Mouse (Mus musculus) c-Kit-negative CD71-positive TER-119-positive erythroid progenitor cells, embryonic 14.5 days (primary cell): Measurements from ENCODE around the gene Tmcc3.
A peak's percentile ranks its signal among the peaks of the same experiment; 100 is the strongest.
"Not testable (repeated sequence)": the region's sequence is repeated elsewhere in the genome, so short reads cannot be mapped to it uniquely, and the experiment has no call there.

Experiments used
- DNase-seq: peaks from one replicate; pipeline ENCODE4 v3.0.0-alpha.2; 2013; ENCODE audit warnings: low read depth, low spot score

Tmcc3 gene

DNA sequence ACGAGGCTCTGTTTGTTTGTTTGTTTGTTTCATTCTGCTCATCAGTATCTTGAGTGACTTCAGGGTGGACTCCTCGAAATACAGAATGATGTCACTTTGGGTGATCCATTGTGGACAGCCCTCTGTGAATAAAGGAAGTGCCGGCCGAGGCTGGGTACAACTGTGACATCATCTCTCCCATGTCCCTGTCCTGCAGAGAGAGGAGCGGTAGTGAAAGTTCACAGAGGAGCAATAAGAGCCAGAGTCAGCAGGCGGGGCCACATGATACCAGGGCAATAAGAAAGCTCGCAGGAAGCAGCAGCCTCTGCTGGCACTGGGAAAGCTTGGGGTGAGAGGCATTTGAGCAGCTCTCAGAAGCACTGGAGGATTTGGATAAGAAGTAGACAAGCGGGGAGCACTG is 264.2 kb downstream of the Tmcc3 start:
- no peak for DNase-seq

DNA sequence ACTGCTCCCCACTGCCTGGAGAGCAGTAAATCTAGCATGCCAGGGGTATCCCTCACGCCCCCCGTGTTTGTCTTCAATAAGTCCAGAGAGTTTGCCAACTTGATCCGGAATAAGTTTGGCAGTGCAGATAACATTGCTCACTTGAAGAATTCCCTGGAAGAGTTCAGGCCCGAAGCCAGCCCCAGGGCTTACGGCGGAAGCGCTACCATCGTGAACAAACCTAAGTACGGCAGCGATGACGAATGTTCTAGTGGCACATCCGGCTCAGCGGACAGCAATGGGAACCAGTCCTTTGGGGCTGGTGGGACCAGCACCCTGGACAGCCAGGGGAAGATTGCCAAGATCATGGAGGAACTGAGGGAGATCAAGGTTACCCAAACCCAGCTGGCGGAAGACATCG is 267.1 kb downstream of the Tmcc3 start:
- no peak for DNase-seq

DNA sequence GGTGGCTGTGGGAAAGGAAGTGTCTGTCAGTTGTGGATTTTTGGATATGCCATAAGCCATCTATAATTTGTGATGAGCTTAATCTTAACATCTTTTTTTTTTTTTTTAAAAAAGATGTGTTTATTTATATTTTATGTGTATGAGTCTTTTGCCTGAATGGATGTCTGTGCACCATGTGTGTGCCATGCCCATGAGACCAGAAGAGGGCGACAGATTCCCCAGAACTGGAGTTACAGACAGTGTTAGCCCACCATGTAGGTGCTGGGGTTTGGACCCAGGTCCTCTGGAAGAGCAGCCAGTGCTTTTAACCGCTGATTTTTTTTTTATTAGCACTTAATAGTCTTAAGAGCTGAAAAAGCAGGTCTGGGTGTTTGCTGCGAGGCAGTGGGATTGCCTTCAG is 269.6 kb downstream of the Tmcc3 start:
- DNase-seq, result no peak

DNA sequence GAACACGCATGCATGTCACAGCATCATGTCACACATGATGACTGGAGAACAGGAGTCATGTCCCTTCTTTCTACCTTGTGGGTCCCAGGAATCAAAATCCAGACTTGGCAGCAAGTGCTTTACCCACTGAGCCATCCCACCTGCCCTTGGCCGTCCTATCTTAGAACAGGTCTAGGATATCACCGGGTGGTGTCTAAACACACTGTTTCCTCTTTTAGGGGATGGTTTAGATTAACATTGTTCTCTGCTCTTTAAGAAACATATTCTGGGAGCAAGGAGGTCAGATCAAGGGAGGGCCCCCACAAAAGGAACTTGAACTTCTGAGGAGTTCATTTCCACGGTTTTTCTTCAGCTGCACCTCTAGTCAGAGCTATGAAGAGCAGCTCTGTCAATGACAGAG is 272.0 kb downstream of the Tmcc3 start:
- DNase-seq, result no peak

DNA sequence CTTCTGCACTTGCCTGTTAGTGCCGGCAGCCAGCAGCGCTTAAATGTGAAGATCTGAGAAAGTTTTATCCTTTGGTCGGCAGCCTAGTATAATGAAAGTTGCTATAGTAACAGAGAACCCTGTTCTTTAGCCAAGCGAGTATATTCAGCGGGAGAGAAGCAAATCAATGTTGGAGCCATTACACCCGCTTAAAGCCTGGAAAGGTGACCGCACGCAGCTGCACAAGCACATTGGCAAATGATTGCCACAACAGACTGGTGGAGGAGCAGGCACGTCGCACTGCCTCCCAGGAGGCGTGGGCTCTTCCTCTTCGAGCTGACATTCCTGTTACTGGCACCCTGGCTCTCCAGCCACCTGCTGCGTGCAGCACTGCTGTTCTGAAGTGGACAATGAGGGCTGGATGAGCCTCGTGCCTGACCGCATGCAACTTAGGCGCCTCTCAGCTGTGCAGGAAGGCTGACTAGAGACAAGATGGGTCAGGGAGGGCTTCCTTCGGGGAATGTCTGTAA is 273.2 kb downstream of the Tmcc3 start:
- DNase-seq, result no peak

DNA sequence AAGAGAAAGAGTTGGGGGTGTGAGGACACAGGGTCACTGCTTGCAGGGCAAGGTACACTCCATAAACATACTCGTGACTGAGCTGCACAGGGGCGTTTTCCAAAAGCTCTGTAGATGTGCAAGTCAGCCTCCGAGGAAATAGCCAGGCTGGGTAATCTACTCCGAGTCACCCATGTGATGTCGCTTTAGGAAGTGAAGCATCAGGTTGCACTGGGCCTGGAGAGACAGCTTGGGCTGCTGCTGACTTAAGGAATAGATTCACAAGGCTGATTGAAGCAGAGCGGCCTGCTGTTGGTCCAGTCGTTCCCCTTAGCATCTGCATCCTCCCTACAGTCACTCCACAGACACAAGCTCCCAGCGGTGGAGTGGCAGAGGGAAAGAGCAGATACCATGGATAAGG is 274.1 kb downstream of the Tmcc3 start:
- DNase-seq, result no peak

DNA sequence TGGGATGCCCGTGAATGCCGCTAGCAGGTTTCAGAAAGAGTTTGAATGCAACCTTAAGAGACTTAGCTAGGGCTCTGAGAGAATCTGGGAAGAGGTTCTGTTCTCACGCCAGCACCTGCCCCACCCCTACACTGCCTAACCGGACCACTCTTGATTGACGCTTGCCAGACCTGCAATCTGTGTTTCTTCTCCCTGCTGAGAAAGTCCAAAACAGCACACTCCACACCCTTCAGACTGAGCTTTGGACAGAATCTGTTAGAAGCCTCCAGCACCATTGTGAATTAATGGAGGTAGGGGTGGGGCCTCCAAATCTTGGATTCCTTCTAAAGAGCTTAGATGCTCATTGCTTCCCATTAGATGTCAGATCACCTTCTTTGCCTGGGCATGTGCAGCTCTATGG is 277.2 kb downstream of the Tmcc3 start:
- DNase-seq, result no peak

DNA sequence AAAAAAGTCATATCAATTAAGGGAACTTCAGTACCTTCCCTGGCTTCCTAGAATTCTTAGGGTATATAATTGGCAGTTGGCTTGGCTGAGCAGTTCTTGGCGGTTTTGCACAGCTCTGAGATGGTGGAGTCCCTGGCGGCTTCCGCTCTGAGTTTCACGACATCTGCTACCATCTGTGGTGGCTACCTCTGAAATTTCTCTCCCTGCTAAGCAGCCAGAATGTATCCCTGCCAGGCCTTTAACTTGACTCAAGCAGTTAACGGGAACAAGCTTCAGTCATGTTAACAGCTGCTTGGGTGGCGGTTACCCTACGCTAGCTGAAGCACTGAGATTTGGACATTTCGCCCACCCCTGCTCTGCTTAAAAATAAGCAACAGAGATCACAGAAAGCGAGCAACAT is 284.0 kb downstream of the Tmcc3 start:
- DNase-seq, result no peak

DNA sequence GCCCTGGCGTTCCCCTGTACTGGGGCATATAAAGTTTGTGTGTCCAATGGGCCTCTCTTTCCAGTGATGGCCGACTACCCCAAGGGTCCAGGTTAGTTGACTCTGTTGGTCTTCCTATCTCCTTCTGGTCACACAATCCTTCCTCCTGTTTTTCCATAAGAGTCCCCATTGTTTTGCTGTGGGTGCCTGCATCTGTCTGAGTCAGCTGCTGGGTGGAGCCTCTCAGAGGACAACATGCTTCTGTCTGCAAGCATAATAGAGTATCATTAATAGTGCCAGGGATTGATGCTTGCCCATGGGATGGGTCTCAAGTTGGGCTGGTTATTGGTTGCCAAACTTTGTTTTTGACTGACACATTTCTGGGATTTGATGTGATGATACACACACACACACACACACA is 288.1 kb downstream of the Tmcc3 start:
- not testable (repeated sequence) for DNase-seq

DNA sequence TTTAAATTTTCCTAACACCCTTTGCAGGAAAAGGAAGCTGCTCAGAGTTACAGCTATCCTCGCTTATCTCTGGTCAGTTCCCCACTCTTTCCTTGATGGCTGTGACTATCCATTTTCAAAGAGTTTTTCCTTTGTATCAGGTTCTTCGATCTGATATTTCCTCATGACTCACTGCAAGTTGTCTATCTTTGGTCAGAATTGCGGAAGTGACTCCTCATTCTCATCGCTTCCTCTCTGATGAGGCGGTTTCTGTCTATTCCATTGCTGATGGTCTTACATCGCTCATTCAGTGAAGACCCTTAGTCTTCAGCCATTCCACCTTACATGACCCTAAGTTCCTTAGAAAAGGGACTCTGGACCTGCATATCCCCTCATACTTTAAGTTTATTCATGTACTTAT is 289.3 kb downstream of the Tmcc3 start:
- DNase-seq, result no peak

DNA sequence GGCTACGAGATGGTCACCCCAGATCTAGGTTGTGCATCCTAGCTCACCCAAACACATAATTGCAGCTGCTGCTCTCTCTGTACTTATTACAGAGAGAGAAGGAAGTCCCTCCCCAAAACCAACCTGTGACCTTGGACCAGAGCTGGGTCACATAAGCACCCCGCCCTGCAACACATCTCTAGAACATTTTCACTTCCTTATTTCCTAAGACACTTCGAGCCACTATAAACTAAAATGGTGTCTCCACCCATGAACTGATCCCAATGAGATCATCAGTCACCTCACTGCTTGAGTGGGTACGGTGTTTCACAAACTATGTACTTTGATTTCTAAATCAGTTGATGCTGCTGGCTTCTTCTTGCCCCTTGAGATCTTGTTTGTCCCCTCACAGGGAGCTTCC is 293.7 kb downstream of the Tmcc3 start:
- no peak for DNase-seq

DNA sequence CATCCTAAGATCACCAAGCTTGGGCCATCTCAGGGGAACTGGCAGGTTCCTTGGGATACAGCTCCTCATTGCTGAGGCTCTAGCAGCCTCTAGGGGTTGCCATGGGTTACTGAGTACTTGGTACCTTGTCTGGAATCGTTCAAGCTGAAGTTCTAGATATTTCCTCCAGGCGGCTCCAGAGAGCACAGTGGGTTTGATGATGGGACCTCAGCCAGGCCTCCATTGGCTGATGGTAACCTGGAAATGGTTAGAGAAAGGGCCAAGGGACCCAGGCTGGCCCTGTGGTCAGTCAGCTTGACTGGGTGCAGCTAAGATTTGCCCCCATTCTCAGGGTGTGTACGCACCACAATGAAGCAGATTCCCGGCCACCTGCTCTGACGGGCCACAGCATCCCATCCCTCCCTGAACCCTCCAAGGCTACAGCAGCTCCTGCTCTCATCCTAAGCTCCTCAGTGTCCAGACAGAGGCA is 297.6 kb downstream of the Tmcc3 start:
- no peak for DNase-seq

DNA sequence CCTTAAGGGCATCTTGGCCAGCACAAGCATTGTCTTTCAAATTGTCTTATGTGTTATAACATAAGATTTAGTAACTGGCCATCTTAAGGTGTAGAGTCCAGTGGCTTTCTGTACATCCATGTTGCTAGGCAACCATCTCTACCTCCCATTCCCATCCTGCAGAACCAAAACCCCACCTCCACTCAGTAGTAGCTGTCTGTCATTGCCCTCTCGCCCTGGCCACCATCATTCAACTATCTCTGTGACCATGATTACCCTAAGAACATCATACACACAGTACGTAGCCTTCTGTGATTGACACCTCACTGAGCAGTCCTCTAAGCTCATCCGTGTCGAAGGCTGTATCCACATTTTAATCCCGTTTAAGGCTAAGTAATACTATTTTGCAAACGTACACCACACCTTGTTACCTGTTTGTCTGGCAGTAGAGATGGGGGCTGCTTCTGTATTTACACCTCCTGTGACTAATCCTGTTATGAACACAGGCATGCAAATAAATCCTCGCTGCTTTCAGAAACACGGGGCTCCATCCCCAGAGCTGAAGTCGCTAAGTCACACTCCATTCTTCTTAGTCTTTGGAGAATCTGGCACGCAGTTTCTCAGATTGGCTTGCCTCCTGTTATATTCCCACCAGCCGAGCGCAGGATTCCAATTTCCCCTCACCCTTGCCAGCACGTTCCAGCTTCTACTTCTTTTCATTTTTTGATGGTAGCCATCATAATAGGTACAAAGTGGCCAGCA is 299.6 kb downstream of the Tmcc3 start:
- no peak for DNase-seq

DNA sequence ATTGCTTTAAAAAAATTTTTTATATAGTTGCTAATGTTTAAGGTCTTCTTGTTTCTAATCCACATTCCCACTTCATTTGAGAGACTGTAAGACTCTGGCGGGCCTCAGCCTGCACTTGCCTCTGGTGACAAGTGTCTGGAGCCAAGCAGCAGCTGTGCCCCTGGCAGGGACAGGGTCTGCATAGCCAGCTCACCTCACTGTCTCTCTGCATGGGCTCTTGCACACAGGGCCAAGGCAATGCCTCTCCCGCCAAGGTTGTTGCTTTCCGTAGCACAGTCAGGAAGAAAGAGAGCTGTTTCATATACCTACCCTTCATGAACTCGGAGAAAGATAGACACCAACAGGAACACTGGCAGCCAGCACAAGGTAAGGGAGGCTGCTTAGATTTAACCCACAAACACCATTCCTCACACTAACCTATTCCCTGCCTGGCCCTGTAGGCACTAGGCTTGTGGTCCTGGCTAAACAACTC is 300.3 kb downstream of the Tmcc3 start:
- no peak for DNase-seq

DNA sequence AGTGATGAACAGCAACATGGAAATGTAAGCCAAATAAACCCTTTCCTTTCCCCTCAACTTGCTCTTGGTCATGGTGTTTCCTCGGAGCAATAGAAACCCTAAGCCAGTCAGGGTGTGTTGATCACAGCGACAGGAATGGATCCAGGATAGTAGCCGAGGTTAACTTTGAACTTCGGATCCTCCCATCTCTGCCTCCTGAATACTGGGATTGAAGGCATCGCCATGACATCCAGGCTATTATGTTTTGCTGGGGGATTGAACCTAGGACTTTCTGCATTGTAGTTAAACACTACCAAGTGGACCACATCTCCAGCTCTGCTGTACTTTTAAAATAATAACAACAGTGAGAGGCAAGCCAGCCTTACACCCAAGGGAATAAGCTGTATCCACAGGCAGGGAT is 307.8 kb downstream of the Tmcc3 start:
- DNase-seq, result no peak

DNA sequence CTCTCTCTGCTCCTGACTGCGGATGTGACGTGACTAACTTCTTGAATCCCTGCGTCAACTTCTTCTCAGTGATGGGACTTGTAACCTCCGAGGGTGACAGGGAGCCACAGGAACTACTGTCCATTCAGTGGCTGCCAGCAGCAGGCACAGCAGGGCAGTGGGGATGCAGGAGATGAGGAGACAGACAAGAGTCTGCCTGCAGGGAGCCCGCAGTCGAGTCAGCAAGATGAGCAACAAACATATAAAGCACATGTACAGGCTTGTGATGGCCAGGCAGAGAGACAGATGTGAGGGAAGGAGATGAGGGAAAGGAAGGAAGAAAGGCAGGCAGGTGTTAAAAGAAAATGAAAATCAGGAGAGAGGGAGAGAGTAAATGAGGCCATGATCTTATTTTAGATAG is 308.8 kb downstream of the Tmcc3 start:
- no peak for DNase-seq

DNA sequence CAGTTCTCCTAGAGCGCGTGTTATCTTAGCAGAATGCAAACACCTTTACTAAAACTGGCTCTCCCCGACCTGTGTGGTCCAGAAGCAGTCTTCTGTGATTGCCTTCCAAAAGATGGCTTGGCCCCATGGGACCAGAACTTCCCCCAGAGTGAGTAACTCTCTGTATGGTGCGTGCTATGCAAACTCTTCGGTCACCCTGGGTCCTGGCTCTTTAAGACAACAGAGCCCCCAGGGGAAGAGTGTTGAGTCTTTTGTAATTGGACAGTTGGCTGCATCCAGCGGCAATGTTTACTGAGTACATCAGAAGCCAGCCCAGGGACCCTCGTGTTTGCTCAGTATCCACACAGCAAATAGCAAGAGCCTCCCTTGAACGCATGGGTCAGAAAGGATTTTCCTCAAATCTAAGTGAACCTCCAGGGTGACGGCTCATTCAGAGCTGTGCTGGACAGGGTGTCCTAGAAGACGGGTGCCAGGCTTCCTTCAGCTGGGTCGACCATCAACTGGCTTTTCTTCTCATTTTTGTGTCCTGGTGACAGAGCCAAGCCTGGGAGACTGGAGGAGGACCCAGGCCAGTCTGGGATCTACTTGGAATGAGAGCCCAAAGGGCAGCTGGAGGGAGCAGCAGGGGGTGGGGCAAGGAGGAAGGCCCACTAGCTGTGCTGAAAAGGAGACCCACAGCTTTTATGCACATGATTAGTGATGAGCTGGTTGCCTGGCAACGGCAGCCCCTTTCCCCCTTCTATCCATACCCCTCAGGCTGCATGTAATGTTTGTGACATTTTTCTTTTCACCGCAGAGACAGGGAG is 309.9 kb downstream of the Tmcc3 start:
- no peak for DNase-seq

DNA sequence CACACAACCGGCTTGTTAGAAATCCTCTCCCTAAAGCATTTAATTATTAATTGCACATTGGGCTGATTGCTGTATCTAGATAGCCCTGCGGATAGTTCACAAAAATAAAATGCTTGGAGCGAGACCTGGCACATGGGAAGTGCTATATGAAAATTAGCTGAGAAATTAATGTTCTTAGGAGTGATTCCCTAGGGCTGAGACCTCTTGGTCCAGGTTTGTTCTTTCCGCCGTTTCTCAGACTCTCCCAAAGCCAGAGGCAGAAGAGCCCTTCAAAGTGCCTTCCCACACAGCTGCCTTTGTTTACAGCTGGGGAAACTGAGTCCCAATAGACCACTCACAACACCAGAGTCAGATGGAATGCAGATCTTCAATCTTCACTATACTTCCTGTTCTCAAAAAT is 310.5 kb downstream of the Tmcc3 start:
- no peak for DNase-seq

DNA sequence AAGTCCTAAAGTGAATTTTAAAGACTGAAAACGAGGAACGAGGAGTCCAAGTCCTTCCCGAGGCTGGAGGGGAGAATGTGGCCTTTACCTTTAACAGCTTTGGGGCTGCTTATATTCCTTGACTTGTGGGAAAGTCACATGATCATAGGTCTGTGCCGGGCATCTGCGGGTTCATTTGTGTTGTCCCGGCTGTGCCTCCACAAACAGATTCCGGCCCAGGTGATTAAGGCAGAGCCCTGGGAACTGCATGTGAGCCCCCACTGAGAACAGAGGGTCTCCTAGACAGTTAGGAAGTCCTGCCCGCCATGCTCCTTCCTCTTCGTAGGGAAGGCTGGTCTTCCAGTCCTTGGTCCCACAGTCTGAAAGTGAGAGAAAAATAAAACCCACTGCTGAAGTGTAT is 311.1 kb downstream of the Tmcc3 start:
- no peak for DNase-seq

DNA sequence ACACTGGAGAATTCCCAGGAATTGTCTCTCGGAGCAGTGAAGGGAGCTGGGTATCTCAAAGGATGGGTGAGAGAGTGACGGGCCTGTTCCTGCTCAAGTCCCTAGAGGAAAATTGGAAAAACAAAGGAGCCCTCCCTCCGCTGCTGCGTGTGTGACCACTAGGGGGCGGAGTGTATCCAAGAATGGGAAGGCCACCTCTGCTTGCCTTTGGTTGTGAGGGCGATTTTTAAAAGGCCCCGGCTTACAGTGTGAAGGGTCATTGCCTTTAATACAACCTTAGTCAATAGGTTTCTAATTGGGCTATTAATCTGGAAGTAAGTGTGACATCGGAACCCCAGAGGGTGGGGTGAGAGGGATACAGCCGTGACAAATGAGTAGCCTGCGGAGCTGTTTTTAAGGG is 311.9 kb downstream of the Tmcc3 start:
- DNase-seq, result peak; percentile 48

DNA sequence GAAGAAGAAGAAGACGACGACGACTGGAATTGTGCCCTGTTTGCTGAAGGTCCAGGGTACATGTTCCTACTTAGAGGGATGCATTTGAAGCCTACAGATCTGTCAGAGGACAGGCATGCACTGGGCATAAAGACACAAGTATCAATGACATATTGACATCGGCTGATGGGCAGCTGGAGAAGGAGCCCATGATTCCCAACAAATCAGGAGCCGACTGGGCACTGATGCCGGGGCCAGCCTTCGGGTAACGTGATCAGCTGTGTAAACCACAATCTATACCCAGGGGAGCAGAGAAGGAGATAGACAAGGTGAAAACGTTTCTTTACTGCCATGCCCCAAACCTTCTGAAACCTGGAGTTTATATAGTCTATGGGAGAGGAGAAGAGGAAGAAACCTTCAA is 313.3 kb downstream of the Tmcc3 start:
- no peak for DNase-seq

DNA sequence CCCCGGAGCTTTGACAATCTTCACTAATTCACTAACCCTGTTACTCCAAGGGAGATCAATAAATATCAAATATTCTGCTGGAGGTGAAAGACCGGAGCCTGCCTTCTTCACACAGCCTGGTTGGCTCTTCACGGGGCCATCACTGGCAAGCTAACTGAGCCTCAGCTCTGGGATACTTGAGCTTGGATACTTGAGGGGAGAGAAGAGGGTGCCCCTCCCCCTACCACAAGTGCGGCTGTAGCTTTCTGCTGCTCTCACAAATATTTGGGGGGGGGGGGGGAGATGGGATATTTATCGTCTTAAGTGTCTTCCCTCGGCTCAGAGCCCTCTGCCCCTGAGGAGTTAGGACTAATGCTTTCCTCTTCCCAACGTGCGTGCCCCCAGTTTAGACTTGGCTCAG is 313.9 kb downstream of the Tmcc3 start:
- no peak for DNase-seq

DNA sequence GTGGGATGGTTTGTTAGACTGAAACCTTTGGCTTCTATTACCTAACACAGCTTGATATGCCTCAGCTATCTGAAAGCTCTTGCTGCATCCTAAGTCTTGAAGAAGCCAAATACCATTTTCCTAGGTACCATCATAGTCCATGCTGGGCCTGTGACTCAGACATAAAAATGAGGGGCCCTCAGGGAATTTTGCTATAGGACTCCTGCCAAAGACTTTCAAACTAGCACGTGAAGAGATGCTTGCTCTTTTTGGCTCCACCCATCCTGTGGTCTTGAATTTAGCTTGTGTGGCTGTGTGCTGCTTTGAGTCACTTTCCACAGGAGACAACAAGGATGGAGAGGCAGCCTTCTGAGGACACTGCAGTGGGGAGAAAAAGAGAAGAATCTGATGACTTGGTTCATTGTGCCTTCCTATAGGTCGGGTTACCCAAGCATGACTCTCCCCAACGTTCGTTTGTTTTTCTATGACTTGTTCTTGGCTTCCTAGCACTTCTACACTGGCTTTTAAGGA is 319.1 kb downstream of the Tmcc3 start:
- DNase-seq, result no peak
